ENCODE assay signal across 20 mouse cellular contexts in genomic region chr10:20747229-20747628, GRCm38 (mm10).
"Had no signal": no experiment of that assay in that cellular context is flagged by ENCODE, and none has a peak within 500 bp of the region (broad histone marks: within the 10 kb centered on the region; RNA-seq: fewer than 3 reads in every experiment).

No protein-coding gene starts in this region.

- H3K4me3 ChIP-seq: megakaryocyte, embryonic 14.5 days; midbrain, embryonic 10.5 days; midbrain, embryonic 12.5 days; myocyte; neural tube, embryonic 13.5 days; neural tube, embryonic 15.5 days had no signal

- H3K9ac ChIP-seq: lung, embryonic 14.5 days; midbrain, embryonic 12.5 days; neural tube, embryonic 13.5 days; neural tube, embryonic 15.5 days had no signal

- H3K9me3 ChIP-seq: midbrain, embryonic 10.5 days; midbrain, embryonic 12.5 days; neural tube, embryonic 13.5 days; neural tube, embryonic 15.5 days had no signal

- H3K4me2 ChIP-seq: lung, embryonic 14.5 days; midbrain, embryonic 12.5 days; neural tube, embryonic 13.5 days; neural tube, embryonic 15.5 days had no signal

- ATAC-seq: midbrain, embryonic 16.5 days had no signal

- DNase-seq: lung, adult 18-20 months; lung, embryonic 14.5 days; lung, postnatal 10 days; lung, postnatal 4 days; midbrain, embryonic 14.5 days; retina, postnatal 1 day; right cerebral cortex, adult 18-20 months; right cerebral cortex, postnatal 25 days; right cerebral cortex, postnatal 4 days; spleen, adult 18-20 months; thymus, adult 18-20 months; thymus, postnatal 14 days; thymus, postnatal 4 days had no signal

- H3K27ac ChIP-seq: midbrain, embryonic 10.5 days; midbrain, embryonic 12.5 days; neural tube, embryonic 13.5 days; neural tube, embryonic 15.5 days had no signal

- H3K36me3 ChIP-seq: midbrain, embryonic 10.5 days; midbrain, embryonic 12.5 days; neural tube, embryonic 13.5 days; neural tube, embryonic 15.5 days had no signal

- H3K27me3 ChIP-seq: megakaryocyte, embryonic 14.5 days; midbrain, embryonic 12.5 days; neural tube, embryonic 13.5 days; neural tube, embryonic 15.5 days had no signal

- H3K4me1 ChIP-seq: midbrain, embryonic 10.5 days; midbrain, embryonic 12.5 days; neural tube, embryonic 13.5 days; neural tube, embryonic 15.5 days had no signal
